Mouse (Mus musculus) bone marrow, adult 2 months (tissue): Measurements from ENCODE around the gene Gal3st2c. TPM values are rescaled to one million over a fixed set of nuclear protein-coding genes. Genes with fewer than 3 reads are reported as not detected.

ENCODE experiments used
- H3K27ac ChIP-seq: fragments of 200-500 bp; 2 replicates; pipeline ENCODE4 v1.5.1; 2012; ENCODE audit warnings: low read depth, mild to moderate bottlenecking, control low read depth, inconsistent platforms, low read length; ENCODE audit not compliant: control insufficient read depth, poor library complexity, insufficient read depth
- H3K4me1 ChIP-seq: fragments of 200-500 bp; 2 replicates; pipeline ENCODE4 v1.6.1; 2011; ENCODE audit warnings: low read length; ENCODE audit not compliant: control insufficient read depth, insufficient read depth
- H3K4me3 ChIP-seq: fragments of 200-500 bp; replicated peaks from 2 replicates; pipeline ENCODE3; 2011; ENCODE audit warnings: mild to moderate bottlenecking, low read depth, low read length, control low read depth; ENCODE audit not compliant: control insufficient read depth
- CTCF ChIP-seq: fragments of 200-500 bp; IDR thresholded peaks from 2 replicates; pipeline ENCODE4 v1.5.1; 2011; ENCODE audit warnings: low read length, control low read depth; ENCODE audit not compliant: control insufficient read depth, insufficient read depth
- POLR2A ChIP-seq: fragments of 200-500 bp; IDR thresholded peaks from 2 replicates; pipeline ENCODE4 v1.6.1; 2011; ENCODE audit warnings: low read depth, mild to moderate bottlenecking, control low read depth, low read length, borderline replicate concordance; ENCODE audit not compliant: control insufficient read depth
- WGBS: fragments of 180-500 bp; shearing (Covaris S2); methylation state at CpG from one replicate; pipeline ENCODE4 v1.1.7; 2018; 5-methylcytosine and 5-hydroxymethylcytosine counted together
- polyA plus RNA-seq: library from polyadenylated mRNA; stranded (reverse); fragments of >200 nt; gene quantifications from 2 replicates; pipeline ENCODE4 v1.2.4, GENCODE M21; 2011; ENCODE audit warnings: low replicate concordance; ENCODE audit not compliant: missing spikeins, insufficient read depth, insufficient read length

Gal3st2c gene
- polyA plus RNA-seq, 1 experiment: 0.15 TPM

DNA sequence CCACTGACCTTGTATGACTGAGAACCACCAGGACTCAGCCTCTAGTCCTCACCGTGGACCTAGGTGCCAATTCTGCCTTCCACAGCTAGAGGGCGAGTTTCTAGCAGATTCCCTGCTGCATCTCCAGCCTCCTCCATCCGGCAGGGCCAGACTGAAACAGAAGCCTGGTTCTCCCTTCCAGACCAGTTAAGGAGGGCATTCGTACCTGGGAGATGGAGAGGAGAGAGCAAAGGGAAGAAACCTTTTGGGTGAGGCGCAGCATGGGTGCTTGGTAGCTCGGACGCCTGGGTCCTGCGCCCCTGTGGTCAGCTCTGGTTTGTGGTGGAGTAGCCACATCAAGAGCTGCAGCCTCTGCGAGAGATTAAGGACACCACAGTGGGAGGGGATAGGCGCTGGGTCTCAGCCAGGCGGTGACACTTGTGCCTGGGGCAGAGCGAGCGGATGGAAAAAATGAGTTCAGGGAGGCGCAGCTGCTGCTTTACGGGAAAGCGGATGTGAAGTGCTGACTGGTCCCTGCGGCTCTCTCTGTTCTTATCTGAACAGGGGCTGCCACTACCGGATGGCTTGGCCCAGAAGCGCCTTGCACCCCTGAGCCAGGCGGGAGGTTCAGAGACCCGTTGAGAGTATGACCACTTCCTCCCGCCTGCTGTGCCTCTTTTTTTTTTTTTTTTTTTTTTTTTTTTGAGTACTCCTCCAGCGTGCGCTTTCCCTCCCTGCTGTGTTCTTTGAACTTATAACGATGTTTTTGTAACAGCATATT lies 44.9 kb downstream of the Gal3st2c start:
- Histone ChIP-seq H3K4me1 (peaks cover 2% of the 10 kb centered on the region), H3K27ac (peak overlapping the region; percentile 53), H3K4me3 (peak overlapping the region; percentile 61)
- TF ChIP-seq POLR2A: no peak
- TF ChIP-seq CTCF: peak; percentile 85
- under 1% methylated on average over 25 of the region's 25 CpGs for WGBS

DNA sequence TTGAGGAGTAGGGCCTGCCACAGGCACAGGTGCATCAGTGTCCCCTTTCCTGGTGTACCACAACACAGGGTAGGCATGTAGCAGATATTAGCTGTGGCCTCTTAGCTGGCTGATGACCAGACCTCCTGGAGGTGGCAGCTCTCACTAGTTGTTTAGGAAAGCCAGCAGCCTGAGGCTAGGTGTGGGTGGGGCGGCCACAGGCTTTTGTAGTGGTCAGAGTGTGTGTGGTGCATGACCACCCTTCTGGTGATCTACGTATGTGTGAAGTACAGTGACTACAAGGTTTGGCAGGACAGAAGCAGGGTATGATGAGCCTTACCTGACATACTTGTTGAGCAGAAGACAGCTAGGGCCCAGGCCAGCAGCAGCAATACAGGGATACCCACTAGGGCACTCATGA lies 50.1 kb downstream of the Gal3st2c start:
- 86% methylated on average over 2 of the region's 2 CpGs for WGBS
- TF ChIP-seq POLR2A (no peak), CTCF (no peak)
- Histone ChIP-seq H3K27ac (no peak overlapping the region), H3K4me3 (no peak overlapping the region), H3K4me1 (peaks cover 2% of the 10 kb centered on the region)

DNA sequence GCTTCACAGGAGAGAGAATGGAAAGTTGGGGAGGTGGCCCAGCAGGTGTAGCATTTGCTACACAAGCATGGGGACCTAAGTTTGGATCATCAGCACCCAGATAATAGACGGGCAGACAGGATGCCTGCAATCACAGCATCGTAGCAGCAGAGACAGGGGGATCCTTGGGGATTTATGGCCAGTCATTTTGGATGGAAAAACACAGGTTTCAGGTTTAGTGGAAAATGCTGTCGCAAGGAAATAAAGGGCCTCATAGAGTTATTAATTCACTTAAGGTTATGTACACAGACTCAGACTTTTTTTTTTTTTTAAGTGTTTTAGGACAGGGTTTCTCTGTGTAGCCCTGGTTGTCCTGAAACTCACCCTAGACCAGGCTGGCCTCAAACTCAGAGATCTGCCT lies 55.2 kb downstream of the Gal3st2c start:
- Histone ChIP-seq H3K4me3 (no peak overlapping the region), H3K27ac (no peak overlapping the region), H3K4me1 (no peaks in the 10 kb centered on the region)
- WGBS: 74% methylated on average over 3 of the region's 3 CpGs
- no peak for TF ChIP-seq CTCF
- TF ChIP-seq POLR2A: no peak

DNA sequence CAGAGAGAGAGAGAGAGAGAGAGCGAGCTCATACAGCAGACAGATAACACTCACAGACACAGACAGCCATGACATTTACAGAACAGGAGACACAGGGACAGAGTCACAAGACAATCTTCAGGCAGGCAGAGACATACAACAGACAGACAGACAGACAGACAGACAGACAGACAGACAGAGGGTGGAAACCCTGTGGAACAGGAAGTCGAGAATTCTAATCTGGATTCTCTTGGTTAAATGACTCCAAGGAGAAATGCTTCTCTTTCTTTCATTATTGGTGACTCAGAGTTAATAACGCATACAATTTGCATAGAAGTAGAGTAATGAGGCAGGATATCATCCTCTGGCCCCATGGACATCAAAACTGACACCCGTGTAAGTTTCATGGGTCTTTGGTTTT lies 56.2 kb downstream of the Gal3st2c start:
- no peak overlapping the region for H3K4me3 ChIP-seq
- no peak for TF ChIP-seq POLR2A
- 72% methylated on average over 4 of the region's 4 CpGs for WGBS

DNA sequence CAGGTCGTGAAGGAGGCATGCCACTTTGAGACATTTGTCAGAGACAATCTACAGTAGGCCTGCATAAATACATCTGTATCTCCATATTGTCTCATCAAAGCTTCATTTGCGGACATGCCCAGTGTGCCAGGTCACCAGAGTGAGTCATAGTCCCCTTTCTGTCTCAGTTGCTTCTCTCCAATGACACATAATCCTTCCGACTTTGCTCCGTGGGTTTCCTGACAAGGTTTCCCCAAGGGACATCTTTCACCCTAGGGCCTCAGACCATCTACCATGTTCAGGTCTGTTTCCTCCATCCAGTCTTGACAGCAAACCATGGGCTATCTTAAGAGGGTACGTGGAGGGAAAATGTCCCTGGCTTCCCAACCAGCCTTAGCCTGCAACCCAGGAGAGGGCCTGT lies 60.8 kb downstream of the Gal3st2c start:
- Histone ChIP-seq H3K4me3 (no peak overlapping the region), H3K4me1 (peaks cover 1% of the 10 kb centered on the region), H3K27ac (no peak overlapping the region)
- WGBS: 73% methylated on average over 5 of the region's 5 CpGs
- TF ChIP-seq CTCF (no peak), POLR2A (no peak)

More for the DNA sequence above, 56.2 kb downstream of the Gal3st2c start:
- H3K27ac ChIP-seq: no peak overlapping the region
- H3K4me1 ChIP-seq: no peaks in the 10 kb centered on the region

DNA sequence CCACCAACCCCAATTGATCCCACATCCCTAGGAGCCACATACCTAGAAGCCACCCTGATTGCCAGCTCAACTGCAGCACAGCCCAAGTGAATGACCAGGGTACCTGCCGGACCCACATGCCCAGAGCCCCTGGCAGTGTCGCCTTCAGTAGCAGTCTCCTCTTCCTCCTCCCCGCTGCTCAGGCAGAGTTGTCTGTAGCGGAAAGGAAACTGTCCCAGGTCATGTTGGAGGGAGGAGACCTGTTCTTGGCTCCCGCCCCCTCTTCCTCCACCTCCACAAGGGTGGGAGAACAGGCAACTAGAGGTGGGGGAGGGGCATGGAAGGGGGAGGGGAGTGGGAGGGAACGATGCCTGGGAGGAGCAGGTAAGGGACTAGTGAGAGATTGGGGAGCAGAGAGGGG lies 62.1 kb downstream of the Gal3st2c start, which contains the start of gene Pdcd1:
Gene Pdcd1 (minus strand): TSS at position 181 of the 400 bp plus-strand sequence.
- Histone ChIP-seq H3K27ac (no peak within 1 kb of the TSS), H3K4me3 (no peak within 1 kb of the TSS), H3K4me1 (peaks cover 1% of the 10 kb centered on the region)
- WGBS: 56% methylated on average over 6 of the region's 6 CpGs
- TF ChIP-seq POLR2A: no peak
- TF ChIP-seq CTCF: no peak

DNA sequence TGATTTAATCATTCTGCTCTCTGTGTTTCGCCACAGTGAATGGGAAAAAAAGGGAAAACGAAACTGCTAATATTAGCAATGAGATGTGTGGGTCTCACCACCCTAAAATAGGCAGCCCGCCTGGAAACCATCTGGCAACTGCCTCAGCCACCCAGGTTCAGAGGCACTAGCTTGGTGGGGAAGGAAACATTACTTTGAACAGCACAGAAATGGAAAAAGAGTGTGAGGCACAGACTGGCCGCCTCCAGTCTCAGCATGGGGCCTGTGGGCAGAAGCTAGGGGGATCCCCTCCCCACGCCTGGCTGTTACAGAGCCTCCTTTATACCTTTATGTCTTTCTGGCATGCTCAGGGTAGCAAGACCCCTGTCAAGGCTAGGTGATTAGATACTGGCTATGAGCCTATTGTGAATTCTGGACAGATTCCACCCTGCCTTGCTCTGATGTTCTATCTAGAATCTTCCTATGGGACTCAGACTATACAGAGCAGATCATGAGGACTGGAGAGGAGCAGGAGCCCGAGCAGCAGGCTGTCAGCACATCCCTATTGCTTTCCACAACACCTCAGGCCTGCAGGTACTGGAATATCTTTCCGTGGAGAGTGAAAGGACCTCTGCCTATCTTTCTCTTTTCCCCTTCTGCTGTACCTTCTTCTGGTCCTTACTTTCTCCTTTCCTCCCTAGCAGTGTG lies 63.4 kb downstream of the Gal3st2c start:
- 45% methylated on average over 7 of the region's 7 CpGs for WGBS

DNA sequence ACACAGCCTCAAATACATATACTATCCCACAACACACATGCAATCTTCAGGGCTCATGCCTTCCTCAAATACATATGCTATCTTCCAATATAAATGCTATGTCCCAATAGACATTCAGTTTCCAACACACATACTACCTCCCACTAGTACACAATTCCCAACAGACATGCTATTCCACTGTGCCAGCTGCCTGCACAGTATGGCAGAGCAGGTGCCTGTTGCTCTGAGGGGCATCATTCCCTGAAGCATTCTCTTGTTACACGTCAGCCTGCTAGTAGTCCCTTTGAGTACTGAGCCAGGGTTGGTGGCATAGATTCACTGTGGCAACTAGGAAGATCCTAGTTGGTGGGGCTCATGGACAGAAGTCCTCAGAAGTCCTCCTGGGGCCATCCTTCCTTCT lies 64.2 kb downstream of the Gal3st2c start:
- Histone ChIP-seq H3K27ac (no peak overlapping the region), H3K4me3 (no peak overlapping the region), H3K4me1 (peaks cover 1% of the 10 kb centered on the region)
- no peak for TF ChIP-seq POLR2A
- no peak for TF ChIP-seq CTCF
- WGBS: 71% methylated on average over 1 of the region's 1 CpGs

More for the DNA sequence above, 63.4 kb downstream of the Gal3st2c start:
- no peak overlapping the region for H3K4me3 ChIP-seq
- peaks cover 1% of the 10 kb centered on the region for H3K4me1 ChIP-seq
- no peak for TF ChIP-seq CTCF
- no peak for TF ChIP-seq POLR2A
- no peak overlapping the region for H3K27ac ChIP-seq

DNA sequence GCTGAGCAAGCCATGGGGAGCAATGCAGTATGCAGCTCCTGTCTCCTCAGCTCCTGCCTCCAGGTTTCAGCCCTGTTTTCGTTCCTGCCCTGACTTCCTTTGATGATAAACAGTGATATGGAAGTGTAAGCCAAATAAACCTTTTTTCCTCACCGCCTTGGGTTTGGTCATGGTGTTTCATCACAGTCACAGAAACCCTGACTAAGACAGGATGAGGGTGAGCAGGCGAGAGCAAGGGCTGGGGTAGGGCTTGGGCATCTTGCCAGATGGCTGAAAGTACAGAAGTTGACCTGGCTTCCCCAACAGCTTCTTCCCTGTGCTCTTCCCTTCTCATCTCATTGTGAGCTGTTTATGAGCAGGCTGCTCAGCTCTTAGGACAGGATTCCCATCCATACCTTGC lies 65.7 kb downstream of the Gal3st2c start:
- 12% methylated on average over 3 of the region's 3 CpGs for WGBS
- TF ChIP-seq POLR2A (no peak), CTCF (no peak)
- Histone ChIP-seq H3K4me3 (no peak overlapping the region), H3K4me1 (peaks cover 1% of the 10 kb centered on the region), H3K27ac (no peak overlapping the region)
